Mouse (Mus musculus): Measurements from ENCODE around the gene Camta1.

DNA sequence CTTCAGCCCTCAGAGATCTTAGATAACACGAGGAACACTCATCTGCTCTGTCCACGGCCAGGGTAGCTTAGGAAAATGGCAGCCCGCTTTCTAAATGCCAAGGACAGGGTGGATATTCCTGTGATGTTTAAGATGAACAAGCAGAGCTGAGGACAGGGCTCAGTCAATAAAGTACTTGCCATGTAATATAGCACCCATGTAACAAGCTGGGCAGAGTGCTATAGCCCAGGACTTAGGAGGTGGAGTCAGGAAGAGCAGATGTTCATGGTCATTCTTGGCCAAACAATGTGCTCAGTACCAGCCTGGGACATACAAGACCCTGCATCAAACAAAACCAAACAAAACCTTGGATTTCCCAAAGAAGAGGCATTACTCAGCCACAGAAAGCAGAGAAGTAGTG lies 407.6 kb downstream of the Camta1 start:
- no peak for TF ChIP-seq ZC3H11A (IDR thresholded peaks at IDR 0.05; ENCODE audit: borderline replicate concordance, low read depth, low read length)
- TF ChIP-seq ZNF384 (IDR thresholded peaks at IDR 0.05; ENCODE audit: low read depth, low read length) = no peak
- no peak for TF ChIP-seq CHD2 (IDR thresholded peaks at IDR 0.05; ENCODE audit: low read depth, low read length)

All from ES-E14 (cell line).